Mouse (Mus musculus) embryonic facial prominence, embryonic 10.5 days (tissue): ENCODE data around the gene Rnf144b. TPM values are rescaled to one million over a fixed set of nuclear protein-coding genes. Genes with fewer than 3 reads are reported as not detected.

Experiments used
- polyA plus RNA-seq: library from polyadenylated mRNA; unstranded; fragments of >200 nt; fragmentation: Nextera tagmentation; extraction: Ambion mirVana; gene quantifications from 2 replicates; pipeline ENCODE4 v1.2.1, GENCODE M21; 2016

The Rnf144b gene
- polyA plus RNA-seq, 1 experiment from 2014 or later = 0.90 TPM

Other genes with a start within 250 kb of the Rnf144b start
- gene Kif13a, start 192.8 kb upstream of the Rnf144b start, polyA plus RNA-seq = 17.0 and 20.7 TPM in 2 replicates
- 2.0 and 3.0 TPM in 2 replicates for gene Nhlrc1, start 107.8 kb upstream of the Rnf144b start, polyA plus RNA-seq
- gene Kdm1b, start 79.2 kb upstream of the Rnf144b start, polyA plus RNA-seq = 14.2 and 14.5 TPM in 2 replicates
- gene Tpmt, start 77.9 kb upstream of the Rnf144b start, polyA plus RNA-seq = 30.0 and 32.3 TPM in 2 replicates
- 340 and 346 TPM in 2 replicates for gene Dek, start 16.5 kb upstream of the Rnf144b start, polyA plus RNA-seq